Mouse (Mus musculus): Measurements from ENCODE around the gene Arhgef28.

- TF ChIP-seq POLR2A (IDR thresholded peaks at IDR 0.05; ENCODE audit: extremely low read depth, insufficient read depth, low read length) = no peak
- TF ChIP-seq CTCF (IDR thresholded peaks at IDR 0.05; ENCODE audit: extremely low read depth, insufficient read depth, low read length) = no peak
These were observed 112.8 kb downstream of the Arhgef28 start for GRCm38 (mm10) chr13:98093483-98093882.
